10 mouse cellular contexts compared by ENCODE assay signal in the genomic region with DNA sequence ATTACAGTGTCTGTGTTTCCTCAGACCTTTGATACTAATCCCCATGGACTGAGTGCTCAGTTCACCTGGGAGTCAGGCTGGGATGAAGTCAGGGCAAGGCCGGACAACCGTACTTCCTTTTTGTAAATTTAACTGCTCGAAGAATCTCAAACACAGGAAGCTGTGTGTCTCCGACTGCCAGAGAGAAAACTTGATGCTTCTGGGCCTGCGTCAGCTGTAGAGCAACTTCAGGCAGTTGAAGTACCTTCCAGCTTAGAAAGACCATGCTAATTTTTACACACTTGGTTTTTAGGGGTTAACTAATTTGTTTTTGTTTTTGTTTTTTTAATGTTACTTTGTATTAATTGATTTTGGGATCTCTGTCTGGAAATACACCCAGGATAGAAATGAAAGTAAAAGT. TPM values are rescaled to one million over a fixed set of nuclear protein-coding genes. Genes with fewer than 3 reads are reported as not detected.
DNase-seq lines count a peak whose midpoint lies in the region; ATAC-seq lines count a peak whose summit lies in the region.
"Had no signal": no experiment of that assay in that cellular context is flagged by ENCODE, and none has a peak within 500 bp of the region (broad histone marks: within the 10 kb centered on the region; RNA-seq: fewer than 3 reads in every experiment).

No protein-coding gene starts in this region.

- no peak overlapping the region for H3K9ac ChIP-seq in kidney, embryonic 15.5 days
- H3K9ac ChIP-seq: liver, embryonic 13.5 days had no signal

- H3K9me3 ChIP-seq in kidney, embryonic 15.5 days (replicated peaks) = no peaks in the 10 kb centered on the region
- H3K9me3 ChIP-seq in megakaryocyte, embryonic 14.5 days = no peaks in the 10 kb centered on the region
- H3K9me3 ChIP-seq: liver, embryonic 13.5 days had no signal

- intact Hi-C loops in left cerebral cortex, postnatal 4 days (cut with DNase I) = no loop called here

- H3K4me3 ChIP-seq in kidney, embryonic 15.5 days (replicated peaks) = no peak overlapping the region
- H3K4me3 ChIP-seq in megakaryocyte, embryonic 14.5 days (replicated peaks) = peak overlapping the region; percentile 80
- H3K4me3 ChIP-seq: liver, embryonic 13.5 days had no signal

- 0 out of 2 replicates have a peak, but pooled peaks have one; percentile 18 for ATAC-seq in kidney, embryonic 15.5 days (replicated peaks; ENCODE audit: low FRiP score)

- H3K4me1 ChIP-seq in kidney, embryonic 15.5 days = no peaks in the 10 kb centered on the region
- peaks cover 23% of the 10 kb centered on the region for H3K4me1 ChIP-seq in megakaryocyte, embryonic 14.5 days
- H3K4me1 ChIP-seq: liver, embryonic 13.5 days had no signal

- no peaks in the 10 kb centered on the region for H3K36me3 ChIP-seq in kidney, embryonic 15.5 days
- H3K36me3 ChIP-seq in megakaryocyte, embryonic 14.5 days (replicated peaks; ENCODE audit: low read length) = no peaks in the 10 kb centered on the region
- H3K36me3 ChIP-seq: liver, embryonic 13.5 days had no signal

- DNase-seq in adrenal gland, adult 2 months = peak; percentile 27
- DNase-seq in adrenal gland, postnatal 14 days = no peak
- peak; percentile 68 for DNase-seq in 416B (ENCODE audit: low read depth)
- no peak for DNase-seq in cerebellum, adult 11 months
- no peak for DNase-seq in left cerebral cortex, postnatal 4 days
- no peak for DNase-seq in cerebellum, adult 8-10 months
- DNase-seq: gastrocnemius, postnatal 14 days; liver, embryonic 13.5 days had no signal

- H3K27me3 ChIP-seq in kidney, embryonic 15.5 days = no peaks in the 10 kb centered on the region
- no peaks in the 10 kb centered on the region for H3K27me3 ChIP-seq in megakaryocyte, embryonic 14.5 days (replicated peaks)
- H3K27me3 ChIP-seq: liver, embryonic 13.5 days had no signal

- WGBS in kidney, embryonic 15.5 days = 31% methylated on average over 5 of the region's 5 CpGs

- no peak overlapping the region for H3K4me2 ChIP-seq in kidney, embryonic 15.5 days
- H3K4me2 ChIP-seq: liver, embryonic 13.5 days had no signal

- no peak overlapping the region for H3K27ac ChIP-seq in kidney, embryonic 15.5 days
- H3K27ac ChIP-seq: liver, embryonic 13.5 days had no signal

RNA-seq across cellular contexts. Expression of gene Zmynd11, which starts 10.8 kb away (rescaled TPM):
- total RNA-seq in adrenal gland, adult 2 months (2021) = 100 to 1,000 TPM; 132 to 155 TPM
- 31.4 and 35.9 TPM in 2 replicates for polyA plus RNA-seq in adrenal gland, adult 2 months (2012; rRNA removed)
- total RNA-seq in adrenal gland, postnatal 14 days (2021) = 110 and 118 TPM in 2 replicates
- polyA plus RNA-seq in kidney, embryonic 15.5 days (2015; fragmentation: Nextera tagmentation; extraction: Ambion mirVana) = 86.4 and 88.5 TPM in 2 replicates
- 5.4 and 11.2 TPM in 2 replicates for polyA plus RNA-seq in megakaryocyte, embryonic 14.5 days (2012; ENCODE audit: insufficient read depth, low replicate concordance)
- 100 to 1,000 TPM; 309 to 322 TPM for total RNA-seq in left cerebral cortex, postnatal 4 days (2021)

Comparison
In these comparisons a context has a peak if more than half of its experiments do, and no peak if none do; other contexts are left out.
1. DNase-seq: peak in adrenal gland, adult 2 months (single experiment) and 416B (single experiment); none in adrenal gland, postnatal 14 days (single experiment), cerebellum, adult 11 months (single experiment), left cerebral cortex, postnatal 4 days (single experiment) and cerebellum, adult 8-10 months (single experiment).